Mouse (Mus musculus) C2C12 (cell line): ENCODE data around the gene Olfr656. TPM values are rescaled to one million over a fixed set of nuclear protein-coding genes. Genes with fewer than 3 reads are reported as not detected.

Source experiments
- polyA plus RNA-seq: library from polyadenylated mRNA; unstranded; fragments of >200 nt; fragmentation: generic; extraction: Trizol; gene quantifications from one replicate; pipeline ENCODE4 v1.2.1, GENCODE M21; 2012; ENCODE audit warnings: missing spikeins

Olfr656 gene
- polyA plus RNA-seq, 1 experiment = not detected

Other genes with a start within 250 kb of the Olfr656 start
- not detected for gene Trim30b, start 244.1 kb upstream of the Olfr656 start, polyA plus RNA-seq
- gene Trim30c, start 213.1 kb upstream of the Olfr656 start, polyA plus RNA-seq = not detected
- not detected for gene Trim30a, start 148.8 kb upstream of the Olfr656 start, polyA plus RNA-seq
- gene Trim30d, start 106.1 kb upstream of the Olfr656 start, polyA plus RNA-seq = not detected
- not detected for gene Olfr651, start 63.8 kb upstream of the Olfr656 start, polyA plus RNA-seq
- gene Olfr652, start 53.1 kb upstream of the Olfr656 start, polyA plus RNA-seq = not detected
- not detected for gene Olfr653, start 36.6 kb upstream of the Olfr656 start, polyA plus RNA-seq
- gene Olfr654, start 26.9 kb upstream of the Olfr656 start, polyA plus RNA-seq = not detected
- gene Olfr655, start 12.2 kb upstream of the Olfr656 start, polyA plus RNA-seq = not detected
- not detected for gene Olfr657, start 10.8 kb downstream of the Olfr656 start, polyA plus RNA-seq
- not detected for gene Olfr658, start 33.4 kb downstream of the Olfr656 start, polyA plus RNA-seq
- not detected for gene Olfr659, start 52.8 kb downstream of the Olfr656 start, polyA plus RNA-seq
- not detected for gene Olfr661, start 72.5 kb downstream of the Olfr656 start, polyA plus RNA-seq
- gene Usp17le, start 163.5 kb downstream of the Olfr656 start, polyA plus RNA-seq = 0.19 TPM
- 0.25 TPM for gene Usp17lb, start 228.6 kb downstream of the Olfr656 start, polyA plus RNA-seq
- gene Usp17la, start 243.1 kb downstream of the Olfr656 start, polyA plus RNA-seq = 0.77 TPM